Mouse (Mus musculus): ENCODE results near the gene Kat2a.

DNA sequence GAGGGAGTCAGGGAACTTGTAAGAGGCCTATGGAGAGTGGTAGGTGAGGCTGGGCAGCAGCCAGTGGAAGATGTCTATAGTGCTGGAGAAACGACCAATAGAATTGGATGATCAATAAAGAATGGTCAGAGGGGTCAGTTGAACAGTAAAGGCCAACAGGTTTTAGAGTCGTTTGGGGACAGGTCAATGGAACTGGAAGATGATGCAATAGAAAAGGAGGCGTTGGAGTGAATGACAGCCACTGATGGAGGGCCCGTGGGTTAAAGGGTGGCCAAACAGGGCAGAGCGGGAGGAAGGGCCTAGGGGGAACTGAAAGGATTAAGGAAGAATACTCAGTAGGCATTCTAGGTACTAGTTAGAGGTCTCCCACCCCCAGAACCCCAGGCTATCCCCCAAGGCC is 34.8 kb upstream of the Kat2a start:
- TF ChIP-seq CTCF (conservative IDR thresholded peaks at IDR 0.05; ENCODE audit: insufficient read depth, insufficient read length, low read depth, low read length) (no peak), POLR2A (IDR thresholded peaks at IDR 0.05; ENCODE audit: low read depth, low read length) (no peak)

Data from kidney, adult 2 months (tissue).